Comparison of ENCODE assay signal across 10 mouse cellular contexts in genomic region chrX:60892801-60893681, GRCm38 (mm10). TPM values are rescaled to one million over a fixed set of nuclear protein-coding genes. Genes with fewer than 3 reads are reported as not detected.
DNase-seq lines count a peak whose midpoint lies in the region; ATAC-seq and TF ChIP-seq lines count a peak whose summit lies in the region.
"Had no signal": no experiment of that assay in that cellular context is flagged by ENCODE, and none has a peak within 500 bp of the region (broad histone marks: within the 10 kb centered on the region; RNA-seq: fewer than 3 reads in every experiment).

Sox3 (minus strand) TSS chrX:60893430.

- H3K4me2 ChIP-seq in heart, embryonic 15.5 days: peak within 1 kb of the TSS; percentile 82
- peak within 1 kb of the TSS; percentile 54 for H3K4me2 ChIP-seq in forebrain, embryonic 11.5 days (ENCODE audit: low read depth, low read length, severe bottlenecking)
- peak within 1 kb of the TSS; percentile 37 for H3K4me2 ChIP-seq in liver, embryonic 14.5 days (ENCODE audit: low read depth)

- WGBS in heart, embryonic 15.5 days: 10% methylated on average over 91 of the region's 92 CpGs
- 16% methylated on average over 83 of the region's 92 CpGs for WGBS in forebrain, embryonic 11.5 days
- 10% methylated on average over 72 of the region's 92 CpGs for WGBS in liver, embryonic 14.5 days (ENCODE audit: insufficient replicate concordance)

- H3K27ac ChIP-seq in heart, embryonic 15.5 days: no peak within 1 kb of the TSS
- H3K27ac ChIP-seq in ES-E14 (ENCODE audit: insufficient read depth, low read depth, low read length, poor library complexity, severe bottlenecking): no peak within 1 kb of the TSS
- H3K27ac ChIP-seq in forebrain, embryonic 11.5 days (ENCODE audit: low read depth, low read length): peak within 1 kb of the TSS; percentile 91
- H3K27ac ChIP-seq in liver, embryonic 14.5 days: no peak within 1 kb of the TSS

- H3K4me1 ChIP-seq in heart, embryonic 15.5 days (replicated peaks): peaks cover 14% of the 10 kb centered on the region
- H3K4me1 ChIP-seq in ES-E14 (ENCODE audit: control insufficient read depth in 2 of 2, insufficient read depth in 2 of 2, low read length in 2 of 2, poor library complexity in 1 of 2): peaks cover 0 to 3% of the 10 kb centered on the region in 2 experiments; a peak in 1 of 4 replicates
- H3K4me1 ChIP-seq in forebrain, embryonic 11.5 days (replicated peaks; ENCODE audit: control insufficient read depth, insufficient read depth, low read length): peaks cover 2% of the 10 kb centered on the region; the same call in 1 of the 2 replicates
- no peaks in the 10 kb centered on the region for H3K4me1 ChIP-seq in liver, embryonic 14.5 days (replicated peaks; ENCODE audit: control insufficient read depth in 2 of 2, insufficient read depth in 2 of 2, low read length in 1 of 2)

- H3K9ac ChIP-seq in heart, embryonic 15.5 days: peak within 1 kb of the TSS; percentile 33
- peak within 1 kb of the TSS; percentile 71 for H3K9ac ChIP-seq in ES-E14 (ENCODE audit: insufficient read depth, low read depth, low read length, poor library complexity, severe bottlenecking)
- H3K9ac ChIP-seq in forebrain, embryonic 11.5 days (ENCODE audit: low read length): peak within 1 kb of the TSS; percentile 82
- no peak within 1 kb of the TSS for H3K9ac ChIP-seq in liver, embryonic 14.5 days (replicated peaks)

- ATAC-seq in heart, embryonic 15.5 days (replicated peaks; ENCODE audit: insufficient number of reproducible peaks, insufficient read depth, low FRiP score, low read depth): no peak
- ATAC-seq in forebrain, embryonic 11.5 days (replicated peaks; ENCODE audit: low FRiP score): peak; percentile 85
- ATAC-seq in liver, embryonic 14.5 days (ENCODE audit: insufficient read depth): no peak
- ATAC-seq in monocyte, adult 5-6 weeks (replicated peaks; ENCODE audit: insufficient number of reproducible peaks, low FRiP score, low TSS enrichment, poor library complexity, severe bottlenecking): no peak

- TF ChIP-seq EP300 in liver, embryonic 14.5 days (IDR thresholded peaks at IDR 0.05; ENCODE audit: low read depth): no peak

- no peaks in the 10 kb centered on the region for H3K36me3 ChIP-seq in heart, embryonic 15.5 days
- no peaks in the 10 kb centered on the region for H3K36me3 ChIP-seq in ES-E14 (ENCODE audit: control insufficient read depth, insufficient read depth, low read length, poor library complexity, severe bottlenecking)
- no peaks in the 10 kb centered on the region for H3K36me3 ChIP-seq in forebrain, embryonic 11.5 days (ENCODE audit: control insufficient read depth, insufficient read depth, low read length)
- no peaks in the 10 kb centered on the region for H3K36me3 ChIP-seq in liver, embryonic 14.5 days (replicated peaks; ENCODE audit: control insufficient read depth, insufficient read depth, low read depth)

- in situ Hi-C loops in ES-E14 (cut with MboI; ENCODE audit: low sequenced_read_pairs in 2 of 2, unreplicated experiment in 2 of 2): loop anchor here in 1 of 2 experiments (10.0 kb wide), 1 partner anchor 388 kb away; no protein-coding TSS in a partner anchor

- DNase-seq in heart, adult 9 months (ENCODE audit: low spot score in 2 of 2): no peak
- no peak for DNase-seq in ES-E14 (ENCODE audit: low read depth, low spot score)
- DNase-seq in forebrain, embryonic 11.5 days (ENCODE audit: low spot score): peak; percentile 93
- no peak for DNase-seq in liver, embryonic 14.5 days (ENCODE audit: low read depth in 3 of 3, low spot score in 3 of 3)
- DNase-seq in testis, postnatal 10 days (ENCODE audit: low spot score): peak; percentile 41
- DNase-seq in urinary bladder, postnatal 10 days (ENCODE audit: low spot score): no peak

- TF ChIP-seq CTCF in liver, embryonic 14.5 days (IDR thresholded peaks at IDR 0.05; ENCODE audit: low read depth): no peak

- peak within 1 kb of the TSS; percentile 53 for H3K4me3 ChIP-seq in heart, embryonic 15.5 days
- peak within 1 kb of the TSS; percentile 70 to 74 for H3K4me3 ChIP-seq in ES-E14 (ENCODE audit: insufficient read depth in 1 of 2, low read depth in 1 of 2, low read length in 2 of 2, poor library complexity in 1 of 2, severe bottlenecking in 1 of 2)
- peak within 1 kb of the TSS; percentile 65 for H3K4me3 ChIP-seq in forebrain, embryonic 11.5 days (ENCODE audit: low read depth, low read length)
- peak within 1 kb of the TSS in 1 of 2 experiments; percentile 2; a peak in 3 of 4 replicates for H3K4me3 ChIP-seq in liver, embryonic 14.5 days (ENCODE audit: insufficient read depth in 1 of 2, low read depth in 2 of 2, low read length in 2 of 2)

- peaks cover 67% of the 10 kb centered on the region for H3K27me3 ChIP-seq in heart, embryonic 15.5 days
- H3K27me3 ChIP-seq in forebrain, embryonic 11.5 days (ENCODE audit: control insufficient read depth, insufficient read depth, low read length): no peaks in the 10 kb centered on the region
- peaks cover 72% of the 10 kb centered on the region for H3K27me3 ChIP-seq in liver, embryonic 14.5 days (ENCODE audit: control insufficient read depth, insufficient read depth, low read length)

- no peaks in the 10 kb centered on the region for H3K9me3 ChIP-seq in heart, embryonic 15.5 days (replicated peaks)
- H3K9me3 ChIP-seq in ES-E14 (ENCODE audit: control insufficient read depth, insufficient read depth, low read depth, low read length): no peaks in the 10 kb centered on the region
- H3K9me3 ChIP-seq in forebrain, embryonic 11.5 days (ENCODE audit: control insufficient read depth, low read length): no peaks in the 10 kb centered on the region
- H3K9me3 ChIP-seq in liver, embryonic 14.5 days (ENCODE audit: control insufficient read depth, low read length): no peaks in the 10 kb centered on the region; the same call in 1 of the 2 replicates

TF ChIP-seq in ES-E14, 5 proteins besides CTCF, POLR2A, EP300 and RAD21:
- TF ChIP-seq CHD2 (IDR thresholded peaks at IDR 0.05; ENCODE audit: low read depth, low read length) (no peak), ZNF384 (IDR thresholded peaks at IDR 0.05; ENCODE audit: low read depth, low read length) (0 out of 2 replicates have a peak, but pooled peaks have one; percentile 13)
TF ChIP-seq in ES-E14: peak in this region for 1.

RNA-seq across cellular contexts. Expression of gene Sox3, which starts in this region (rescaled TPM):
- 0.49 and 0.57 TPM in 2 replicates for polyA plus RNA-seq in heart, embryonic 15.5 days (2015; fragmentation: Nextera tagmentation; extraction: Ambion mirVana)
- 1.2 and 2.1 TPM in 2 replicates for total RNA-seq in ES-E14 (2012; rRNA removed)
- polyA plus RNA-seq in forebrain, embryonic 11.5 days (2014; fragmentation: Nextera tagmentation; extraction: Ambion mirVana): 10.0 and 19.3 TPM in 2 replicates
- 0.02 TPM in 1 of 2 replicates, not detected in the other for polyA plus RNA-seq in liver, embryonic 14.5 days (2012; rRNA removed)
- not detected in 2 replicates for polyA plus RNA-seq in liver, embryonic 14.5 days (2014; fragmentation: Nextera tagmentation; extraction: Ambion mirVana)
- total RNA-seq in monocyte, adult 5-6 weeks (2017): not detected in 3 replicates
- total RNA-seq: MEL had no signal
- polyA plus RNA-seq: gonadal fat pad, adult 2 months had no signal

Comparison
In these comparisons a context has a peak if more than half of its experiments do, and no peak if none do; other contexts are left out.
1. DNase-seq: peak in forebrain, embryonic 11.5 days (single experiment) and testis, postnatal 10 days (single experiment); none in heart, adult 9 months (0 of 2), ES-E14 (single experiment), liver, embryonic 14.5 days (0 of 3) and urinary bladder, postnatal 10 days (single experiment).
2. Peak in every context shown above with its lines, with median percentiles within 50 percentile points of each other: H3K4me2 ChIP-seq.